Mouse (Mus musculus): ENCODE data around the gene Klhl31. TPM values are rescaled to one million over a fixed set of nuclear protein-coding genes. Genes with fewer than 3 reads are reported as not detected.

The Klhl31 gene
- 0.06 and 0.09 TPM in 2 replicates for polyA plus RNA-seq (2012; rRNA removed)

DNA sequence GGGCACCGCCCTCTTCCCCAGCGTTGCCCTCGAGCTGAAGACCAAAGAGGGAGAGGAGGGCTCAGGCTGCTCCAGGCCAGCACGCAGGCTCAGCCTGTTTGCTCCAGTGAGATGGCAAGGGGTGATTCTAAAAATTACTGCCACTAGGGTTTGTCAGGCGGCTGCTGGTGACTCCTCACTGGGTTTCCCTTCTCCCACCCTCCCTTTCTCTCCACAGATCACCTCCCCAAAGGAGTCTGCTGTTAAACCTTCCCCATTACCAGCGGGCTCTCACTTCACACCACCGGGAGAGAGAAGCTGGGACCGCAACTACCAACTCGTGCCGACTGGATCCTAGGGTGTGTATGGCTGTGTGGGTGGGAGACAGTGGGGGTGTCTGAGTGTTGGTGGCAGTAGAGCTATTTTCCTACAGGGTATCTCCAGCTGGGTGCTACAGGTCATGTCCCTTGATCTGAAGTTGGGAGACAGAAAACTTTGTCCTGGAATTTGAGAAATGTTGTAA, at the start of gene Klhl31:
Gene Klhl31 (plus strand): TSS at position 51 of the 502 bp plus-strand sequence.
- TF ChIP-seq POLR2A (IDR thresholded peaks at IDR 0.05; ENCODE audit: extremely low read depth, insufficient read depth, low read length) (no peak), CTCF (IDR thresholded peaks at IDR 0.05; ENCODE audit: extremely low read depth, insufficient read depth, low read length) (no peak)

DNA sequence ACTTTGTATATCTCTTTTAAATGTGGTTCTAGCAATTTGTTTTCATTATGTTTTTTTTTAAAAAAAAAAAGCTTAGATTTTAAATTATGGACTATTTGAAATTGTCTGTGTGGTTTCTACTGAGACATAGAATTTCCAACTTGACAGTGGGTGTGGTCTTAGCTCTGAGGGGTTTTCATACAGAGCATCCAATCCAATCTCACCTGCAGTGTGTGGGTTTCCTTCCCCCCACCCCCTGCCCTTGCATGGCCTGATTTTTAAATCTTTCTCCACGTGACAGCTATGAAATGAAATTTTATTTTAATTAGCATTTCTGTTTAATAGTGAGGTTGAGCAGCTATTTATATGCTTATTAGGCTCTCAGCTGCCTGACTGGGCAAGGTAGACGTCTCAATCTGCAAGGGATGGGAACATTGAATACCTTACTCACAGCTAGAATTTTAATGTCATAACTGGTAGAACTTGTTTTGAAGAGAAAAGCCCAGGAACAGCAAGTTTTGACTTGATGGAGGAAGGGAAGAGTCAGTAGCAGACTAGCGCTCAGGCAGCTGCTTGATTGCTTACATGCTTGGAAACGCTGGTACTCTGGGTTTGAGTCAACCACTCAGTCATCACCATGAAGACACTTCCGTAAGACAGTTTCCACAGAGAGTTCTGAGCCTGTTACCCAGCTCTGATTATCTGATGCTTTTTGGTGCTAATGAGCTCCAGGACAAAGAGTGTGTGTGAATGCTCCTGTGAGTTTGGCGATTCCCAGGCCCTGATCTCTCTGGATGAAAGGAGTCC, 49.3 kb upstream of the Klhl31 start:
- Histone ChIP-seq H3K27ac (ENCODE audit: insufficient read depth, low read length) (no peak overlapping the region), H3K4me1 (ENCODE audit: control insufficient read depth, insufficient read depth, low read length) (no peaks in the 10 kb centered on the region), H3K4me3 (ENCODE audit: insufficient read depth, low read length) (no peak overlapping the region)
- TF ChIP-seq CTCF (IDR thresholded peaks at IDR 0.05; ENCODE audit: extremely low read depth, insufficient read depth, low read length): no peak
- no peak for TF ChIP-seq POLR2A (IDR thresholded peaks at IDR 0.05; ENCODE audit: extremely low read depth, insufficient read depth, low read length)

More for the DNA sequence above, at the start of gene Klhl31:
- no peak within 1 kb of the TSS for H3K27ac ChIP-seq (ENCODE audit: insufficient read depth, low read length)
- H3K4me1 ChIP-seq (ENCODE audit: control insufficient read depth, insufficient read depth, low read length): peaks cover 1% of the 10 kb centered on the region; the same call in 1 of the 2 replicates
- H3K4me3 ChIP-seq (ENCODE audit: insufficient read depth, low read length): no peak within 1 kb of the TSS

DNA sequence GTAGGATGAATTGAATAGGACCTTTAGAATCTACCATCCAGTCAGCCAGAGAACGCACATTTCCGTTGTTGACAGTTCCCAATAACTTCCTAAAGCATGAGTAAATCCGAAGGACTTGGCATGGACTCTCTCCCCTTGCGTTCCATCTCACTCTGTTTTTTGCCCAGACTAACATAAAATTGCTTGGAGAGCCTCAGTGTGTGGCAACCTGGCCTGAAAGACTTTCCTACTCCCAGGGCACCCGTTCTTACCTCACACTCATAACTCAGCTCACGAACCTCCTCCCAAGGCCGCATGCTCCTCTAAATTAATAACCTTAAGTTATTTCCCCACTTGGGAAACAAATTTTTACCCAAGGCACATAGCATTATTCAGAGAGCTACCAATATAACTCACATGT, 48.7 kb upstream of the Klhl31 start:
- TF ChIP-seq CTCF (IDR thresholded peaks at IDR 0.05; ENCODE audit: extremely low read depth, insufficient read depth, low read length): no peak
- no peak for TF ChIP-seq POLR2A (IDR thresholded peaks at IDR 0.05; ENCODE audit: extremely low read depth, insufficient read depth, low read length)
- Histone ChIP-seq H3K27ac (ENCODE audit: insufficient read depth, low read length) (no peak overlapping the region), H3K4me3 (ENCODE audit: insufficient read depth, low read length) (no peak overlapping the region), H3K4me1 (ENCODE audit: control insufficient read depth, insufficient read depth, low read length) (no peaks in the 10 kb centered on the region)

DNA sequence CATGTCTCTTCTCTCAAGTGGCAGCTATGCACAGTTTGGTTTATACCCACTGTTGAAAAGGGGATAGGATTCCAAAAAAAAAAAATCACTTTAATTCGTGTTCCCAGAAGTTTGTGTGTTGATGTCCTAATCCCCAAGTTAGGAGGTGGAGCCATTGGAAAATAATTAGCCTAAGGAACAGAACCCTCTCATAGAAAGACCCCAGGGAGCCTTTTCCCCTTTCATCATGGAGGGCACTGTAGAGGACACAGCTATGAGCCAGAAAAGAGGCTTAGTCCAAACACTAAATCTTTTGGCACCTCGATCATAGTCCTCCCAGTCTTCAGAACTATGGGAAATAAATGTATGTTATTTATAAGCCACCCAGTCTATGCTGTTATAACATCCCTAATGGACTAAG, 46.8 kb upstream of the Klhl31 start:
- no peak overlapping the region for H3K27ac ChIP-seq (ENCODE audit: insufficient read depth, low read length)
- no peak for TF ChIP-seq CTCF (IDR thresholded peaks at IDR 0.05; ENCODE audit: extremely low read depth, insufficient read depth, low read length)
- TF ChIP-seq POLR2A (IDR thresholded peaks at IDR 0.05; ENCODE audit: extremely low read depth, insufficient read depth, low read length): no peak
- no peak overlapping the region for H3K4me3 ChIP-seq (ENCODE audit: insufficient read depth, low read length)
- no peaks in the 10 kb centered on the region for H3K4me1 ChIP-seq (ENCODE audit: control insufficient read depth, insufficient read depth, low read length)

DNA sequence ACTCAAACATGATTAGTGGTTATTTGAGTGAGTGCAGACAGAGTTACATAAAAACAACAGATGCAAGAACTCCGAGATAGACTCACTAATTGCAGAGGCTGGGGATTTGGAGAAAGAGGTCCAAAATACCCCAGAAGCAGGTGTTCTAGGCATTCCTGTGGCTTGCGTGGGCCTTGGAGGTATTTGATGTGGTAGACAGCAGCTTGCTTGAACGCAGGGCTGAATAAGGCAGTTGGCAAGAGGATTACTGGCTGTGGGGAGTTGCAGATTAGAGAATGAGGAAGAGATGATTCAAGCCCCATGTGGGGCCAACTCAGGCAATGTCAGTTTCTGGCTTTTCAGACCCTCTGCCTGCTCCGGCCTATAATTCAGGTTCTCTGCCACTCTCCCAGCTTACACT, 43.9 kb upstream of the Klhl31 start:
- TF ChIP-seq CTCF (IDR thresholded peaks at IDR 0.05; ENCODE audit: extremely low read depth, insufficient read depth, low read length) (no peak), POLR2A (IDR thresholded peaks at IDR 0.05; ENCODE audit: extremely low read depth, insufficient read depth, low read length) (no peak)
- Histone ChIP-seq H3K4me3 (ENCODE audit: insufficient read depth, low read length) (no peak overlapping the region), H3K27ac (ENCODE audit: insufficient read depth, low read length) (no peak overlapping the region)

DNA sequence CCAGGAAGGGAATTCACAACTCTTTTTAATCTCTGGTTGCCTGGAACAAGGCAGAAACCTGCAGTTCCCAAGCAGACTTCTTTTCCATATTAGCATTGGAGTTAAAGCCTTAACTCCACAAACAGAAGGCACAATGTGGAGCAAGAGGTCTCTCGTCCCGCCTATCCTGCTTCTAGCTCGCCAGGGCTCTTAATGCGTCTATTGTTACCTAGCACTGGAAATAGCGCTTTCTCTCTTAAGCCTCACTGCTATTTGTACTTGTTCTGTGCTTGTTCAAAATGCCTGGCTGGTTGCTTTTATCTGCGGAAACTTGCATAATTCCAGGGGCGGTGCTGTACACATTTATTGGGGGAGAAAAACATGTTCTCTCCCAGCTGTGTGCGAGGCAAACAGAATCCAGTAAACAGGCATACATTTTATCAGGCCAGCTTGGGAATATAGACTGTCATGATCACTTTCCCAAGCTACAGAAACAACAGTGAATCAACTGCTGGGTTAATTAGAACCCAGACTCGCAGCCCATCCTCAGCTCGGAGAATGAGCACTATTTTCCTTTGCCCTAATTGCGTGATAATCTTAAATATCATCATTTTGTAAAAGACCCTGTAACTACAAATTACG, 41.2 kb upstream of the Klhl31 start:
- no peak overlapping the region for H3K4me3 ChIP-seq (ENCODE audit: insufficient read depth, low read length)
- TF ChIP-seq CTCF (IDR thresholded peaks at IDR 0.05; ENCODE audit: extremely low read depth, insufficient read depth, low read length) (no peak), POLR2A (IDR thresholded peaks at IDR 0.05; ENCODE audit: extremely low read depth, insufficient read depth, low read length) (no peak)
- H3K27ac ChIP-seq (ENCODE audit: insufficient read depth, low read length): no peak overlapping the region
- H3K4me1 ChIP-seq (ENCODE audit: control insufficient read depth, insufficient read depth, low read length): no peaks in the 10 kb centered on the region

More for the DNA sequence above, 43.9 kb upstream of the Klhl31 start:
- no peaks in the 10 kb centered on the region for H3K4me1 ChIP-seq (ENCODE audit: control insufficient read depth, insufficient read depth, low read length)

DNA sequence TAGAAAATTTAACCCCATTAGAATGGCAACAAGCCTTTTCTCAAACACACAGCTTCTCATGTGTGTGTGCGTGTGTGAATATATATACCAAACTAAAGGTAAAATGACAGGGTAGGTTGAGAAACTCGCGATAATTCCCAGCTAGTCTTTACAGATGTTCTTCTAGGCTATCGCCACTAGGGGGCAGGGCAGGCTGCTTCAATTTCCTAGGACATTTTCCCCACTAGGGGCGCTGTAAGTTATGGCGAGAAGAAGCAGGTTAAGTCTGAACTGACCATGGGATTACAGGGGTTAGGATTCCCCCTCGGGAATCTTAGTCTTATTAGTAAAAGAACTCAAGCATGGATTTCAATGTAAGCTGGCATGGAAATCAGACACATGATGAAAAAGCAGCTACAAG, 39.9 kb upstream of the Klhl31 start:
- no peak overlapping the region for H3K4me3 ChIP-seq (ENCODE audit: insufficient read depth, low read length)
- no peak overlapping the region for H3K27ac ChIP-seq (ENCODE audit: insufficient read depth, low read length)
- TF ChIP-seq CTCF (IDR thresholded peaks at IDR 0.05; ENCODE audit: extremely low read depth, insufficient read depth, low read length): peak; percentile 98
- no peak for TF ChIP-seq POLR2A (IDR thresholded peaks at IDR 0.05; ENCODE audit: extremely low read depth, insufficient read depth, low read length)
- no peaks in the 10 kb centered on the region for H3K4me1 ChIP-seq (ENCODE audit: control insufficient read depth, insufficient read depth, low read length)

DNA sequence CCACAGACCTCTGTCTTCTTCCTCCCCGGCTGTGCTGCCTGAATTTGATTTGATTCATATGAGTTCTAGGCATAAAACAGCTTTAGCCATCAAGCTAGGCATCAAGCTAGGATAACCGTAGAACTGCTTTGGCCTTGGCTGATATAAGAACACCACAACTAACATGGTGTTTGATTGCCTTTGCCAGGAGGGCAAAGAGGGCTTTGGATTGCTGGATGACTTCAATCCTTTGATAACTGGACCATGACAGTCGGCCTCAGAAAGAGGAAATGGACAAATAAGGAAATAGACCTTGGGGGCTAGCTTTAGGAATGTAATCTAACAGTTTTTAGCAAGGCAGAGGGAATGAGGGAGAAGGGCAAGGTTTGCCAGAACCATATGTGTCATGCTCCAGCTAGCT, 37.7 kb upstream of the Klhl31 start:
- Histone ChIP-seq H3K27ac (ENCODE audit: insufficient read depth, low read length) (no peak overlapping the region), H3K4me3 (ENCODE audit: insufficient read depth, low read length) (no peak overlapping the region), H3K4me1 (ENCODE audit: control insufficient read depth, insufficient read depth, low read length) (no peaks in the 10 kb centered on the region; the same call in 1 of the 2 replicates)
- no peak for TF ChIP-seq CTCF (IDR thresholded peaks at IDR 0.05; ENCODE audit: extremely low read depth, insufficient read depth, low read length)
- TF ChIP-seq POLR2A (IDR thresholded peaks at IDR 0.05; ENCODE audit: extremely low read depth, insufficient read depth, low read length): no peak

DNA sequence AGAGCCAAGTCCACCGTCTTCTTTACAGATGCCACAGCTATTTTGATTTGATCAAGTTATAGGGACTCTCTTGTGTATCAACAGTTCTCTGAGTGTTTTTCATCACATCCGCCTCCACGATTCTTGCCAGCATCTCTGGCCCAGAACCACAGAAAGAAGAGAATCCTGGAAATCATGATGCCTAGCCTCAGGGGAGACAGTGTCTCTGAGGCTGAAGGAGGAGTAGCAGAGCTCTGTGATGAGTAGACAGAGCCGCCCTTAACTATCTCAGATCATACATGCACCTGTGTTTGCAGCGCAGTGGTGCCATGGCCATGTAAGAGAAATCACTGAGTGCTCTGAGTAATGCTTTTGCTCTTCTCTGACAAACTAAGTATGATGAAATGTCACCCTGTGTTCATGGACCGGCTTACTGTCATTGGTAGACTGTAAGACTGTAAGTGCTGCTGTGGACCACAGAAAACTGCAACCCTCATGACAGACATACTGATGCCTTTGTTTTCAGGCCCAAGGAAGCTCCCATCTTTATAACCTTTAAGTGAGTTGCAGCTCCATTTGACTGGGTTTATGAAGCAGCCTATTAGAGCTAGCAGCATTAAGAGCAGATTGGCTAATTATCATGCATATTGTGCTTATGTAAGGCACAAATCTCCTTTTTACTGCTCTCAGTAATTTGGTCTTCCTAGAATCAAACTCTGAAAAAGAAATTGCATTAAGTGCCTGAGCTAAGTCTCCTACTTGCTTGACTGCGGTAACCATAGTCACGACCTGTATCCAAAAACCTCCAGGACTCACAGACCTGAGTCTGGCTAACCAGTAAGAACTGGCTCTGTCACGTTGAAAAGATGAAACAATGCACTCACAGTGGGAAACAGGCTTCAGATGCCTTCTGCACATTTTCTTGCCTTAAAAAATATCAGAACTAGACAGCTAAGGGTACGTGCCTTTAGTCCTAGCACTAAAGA, 33.7 kb upstream of the Klhl31 start:
- Histone ChIP-seq H3K4me3 (ENCODE audit: insufficient read depth, low read length) (no peak overlapping the region), H3K4me1 (ENCODE audit: control insufficient read depth, insufficient read depth, low read length) (no peaks in the 10 kb centered on the region; the same call in 1 of the 2 replicates), H3K27ac (ENCODE audit: insufficient read depth, low read length) (no peak overlapping the region)
- TF ChIP-seq CTCF (IDR thresholded peaks at IDR 0.05; ENCODE audit: extremely low read depth, insufficient read depth, low read length): no peak
- no peak for TF ChIP-seq POLR2A (IDR thresholded peaks at IDR 0.05; ENCODE audit: extremely low read depth, insufficient read depth, low read length)

Measured in cortical plate, adult 2 months (tissue).